Mouse (Mus musculus) cerebral cortex, adult 2 months (tissue): ENCODE measurements around the gene Slc41a2.

Experiments
- WGBS: fragments of 180-500 bp; shearing (Covaris S2); methylation state at CpG from one replicate; pipeline ENCODE4 v1.1.7; 2018; 5-methylcytosine and 5-hydroxymethylcytosine counted together

Gene Slc41a2

GRCm38 (mm10) chr10:83337159-83337951 is at the start of gene Slc41a2:
Gene Slc41a2, minus strand, starts transcription at chr10:83337882.
- WGBS, result under 1% methylated on average over 88 of the region's 102 CpGs

- WGBS, result 97% methylated on average over 7 of the region's 7 CpGs
Observed at GRCm38 (mm10) chr10:83385330-83385910, 47.7 kb upstream of the Slc41a2 start.

GRCm38 (mm10) chr10:83384456-83385215 is 47.0 kb upstream of the Slc41a2 start:
- 90% methylated on average over 8 of the region's 8 CpGs for WGBS

- 88% methylated on average over 13 of the region's 13 CpGs for WGBS
Observed at GRCm38 (mm10) chr10:83383863-83384262, 46.2 kb upstream of the Slc41a2 start.

GRCm38 (mm10) chr10:83382988-83383387 is 45.3 kb upstream of the Slc41a2 start:
- 55% methylated on average over 2 of the region's 2 CpGs for WGBS

GRCm38 (mm10) chr10:83382528-83382927 is 44.8 kb upstream of the Slc41a2 start:
- 87% methylated on average over 4 of the region's 4 CpGs for WGBS

GRCm38 (mm10) chr10:83380501-83380900 is 42.8 kb upstream of the Slc41a2 start:
- WGBS, result 95% methylated on average over 2 of the region's 2 CpGs

- 62% methylated on average over 9 of the region's 9 CpGs for WGBS
Observed at GRCm38 (mm10) chr10:83378083-83378833, 40.6 kb upstream of the Slc41a2 start.

- 86% methylated on average over 8 of the region's 8 CpGs for WGBS
Observed at GRCm38 (mm10) chr10:83376911-83377682, 39.4 kb upstream of the Slc41a2 start.

- WGBS, result 96% methylated on average over 5 of the region's 5 CpGs
Observed at GRCm38 (mm10) chr10:83375458-83375857, 37.8 kb upstream of the Slc41a2 start.

GRCm38 (mm10) chr10:83374045-83374656 is 36.5 kb upstream of the Slc41a2 start:
- whole genome bisulfite sequencing, result 98% methylated on average over 3 of the region's 3 CpGs

- 65% methylated on average over 5 of the region's 5 CpGs for WGBS
Observed at GRCm38 (mm10) chr10:83368918-83369317, 31.2 kb upstream of the Slc41a2 start.

- whole genome bisulfite sequencing, result 95% methylated on average over 8 of the region's 8 CpGs
Observed at GRCm38 (mm10) chr10:83363451-83363850, 25.8 kb upstream of the Slc41a2 start.

GRCm38 (mm10) chr10:83361643-83362382 is 24.1 kb upstream of the Slc41a2 start:
- 43% methylated on average over 5 of the region's 5 CpGs for WGBS

GRCm38 (mm10) chr10:83360356-83360755 is 22.7 kb upstream of the Slc41a2 start:
- under 1% methylated on average over 40 of the region's 40 CpGs for WGBS

GRCm38 (mm10) chr10:83359956-83360355 is 22.3 kb upstream of the Slc41a2 start, which contains the start of gene D10Wsu102e:
Gene D10Wsu102e, plus strand, starts transcription at chr10:83360221.
- 0% methylated on average over 30 of the region's 30 CpGs for WGBS

- 83% methylated on average over 4 of the region's 4 CpGs for WGBS
Observed at GRCm38 (mm10) chr10:83359451-83359850, 21.8 kb upstream of the Slc41a2 start.

- WGBS, result 88% methylated on average over 12 of the region's 12 CpGs
Observed at GRCm38 (mm10) chr10:83356416-83356815, 18.7 kb upstream of the Slc41a2 start.

GRCm38 (mm10) chr10:83354333-83354719 is 16.6 kb upstream of the Slc41a2 start:
- 40% methylated on average over 8 of the region's 8 CpGs for WGBS
